Mouse (Mus musculus) heart, embryonic 13.5 days (tissue): Measurements from ENCODE around the gene Slc22a4. TPM values are rescaled to one million over a fixed set of nuclear protein-coding genes. Genes with fewer than 3 reads are reported as not detected.
"Not testable (repeated sequence)": the region's sequence is repeated elsewhere in the genome, so short reads cannot be mapped to it uniquely, and the experiment has no call there.

Source experiments
- ATAC-seq: fragments of 200-750 bp; cut with Nextera tagmentation; 2 replicates; pipeline ENCODE4 v1.8.0; 2017; ENCODE audit warnings: moderate TSS enrichment; ENCODE audit not compliant: insufficient number of reproducible peaks, low FRiP score, low TSS enrichment; ENCODE audit errors: extremely low read depth
- H3K27ac ChIP-seq: fragments of 300-500 bp; sonication (generic); replicated peaks from 2 replicates; pipeline ENCODE4 v1.5.1; 2015; ENCODE audit warnings: moderate library complexity, mild to moderate bottlenecking, inconsistent platforms
- H3K27me3 ChIP-seq: fragments of 300-500 bp; sonication (generic); replicated peaks from 2 replicates; pipeline ENCODE4 v1.6.1; 2015; ENCODE audit warnings: mild to moderate bottlenecking, inconsistent platforms
- H3K36me3 ChIP-seq: fragments of 300-500 bp; sonication (generic); 2 replicates; pipeline ENCODE4 v1.6.1; 2015; ENCODE audit warnings: mild to moderate bottlenecking, inconsistent platforms
- H3K4me1 ChIP-seq: fragments of 300-500 bp; sonication (generic); 2 replicates; pipeline ENCODE4 v1.6.1; 2015; ENCODE audit warnings: inconsistent platforms
- H3K4me2 ChIP-seq: fragments of 300-500 bp; sonication (generic); 2 replicates; pipeline ENCODE4 v1.6.1; 2015; ENCODE audit warnings: inconsistent platforms, mild to moderate bottlenecking, moderate library complexity
- H3K4me3 ChIP-seq: fragments of 300-500 bp; sonication (generic); 2 replicates; pipeline ENCODE4 v1.5.1; 2015; ENCODE audit warnings: moderate library complexity, mild to moderate bottlenecking, inconsistent platforms
- H3K9ac ChIP-seq: fragments of 300-500 bp; sonication (generic); 2 replicates; pipeline ENCODE4 v1.6.1; 2015; ENCODE audit warnings: inconsistent platforms, mild to moderate bottlenecking, moderate library complexity
- H3K9me3 ChIP-seq: fragments of 300-500 bp; sonication (generic); 2 replicates; pipeline ENCODE4 v1.6.1; 2016; ENCODE audit warnings: inconsistent platforms
- WGBS: fragments of 180-500 bp; shearing (Covaris S2); methylation state at CpG from one replicate; pipeline ENCODE4 v1.1.7; 2015; ENCODE audit warnings: mixed read lengths; 5-methylcytosine and 5-hydroxymethylcytosine counted together
- polyA plus RNA-seq: library from polyadenylated mRNA; unstranded; fragments of >200 nt; fragmentation: Nextera tagmentation; extraction: Ambion mirVana; gene quantifications from 2 replicates; pipeline ENCODE4 v1.2.1, GENCODE M21; 2015

Slc22a4 gene
- polyA plus RNA-seq, 1 experiment from 2014 or later = 2.3 TPM

- Histone ChIP-seq H3K27me3 (peaks cover 4% of the 10 kb centered on the region; the same call in 1 of the 2 replicates), H3K4me2 (no peak overlapping the region), H3K36me3 (no peaks in the 10 kb centered on the region), H3K9me3 (no peaks in the 10 kb centered on the region), H3K9ac (no peak overlapping the region), H3K27ac (no peak overlapping the region), H3K4me3 (no peak overlapping the region), H3K4me1 (no peaks in the 10 kb centered on the region)
- no peak for ATAC-seq
- WGBS = 69% methylated on average over 3 of the region's 3 CpGs
Measured at GRCm38 (mm10) chr11:54018893-54019732, 8.8 kb downstream of the Slc22a4 start.

DNA sequence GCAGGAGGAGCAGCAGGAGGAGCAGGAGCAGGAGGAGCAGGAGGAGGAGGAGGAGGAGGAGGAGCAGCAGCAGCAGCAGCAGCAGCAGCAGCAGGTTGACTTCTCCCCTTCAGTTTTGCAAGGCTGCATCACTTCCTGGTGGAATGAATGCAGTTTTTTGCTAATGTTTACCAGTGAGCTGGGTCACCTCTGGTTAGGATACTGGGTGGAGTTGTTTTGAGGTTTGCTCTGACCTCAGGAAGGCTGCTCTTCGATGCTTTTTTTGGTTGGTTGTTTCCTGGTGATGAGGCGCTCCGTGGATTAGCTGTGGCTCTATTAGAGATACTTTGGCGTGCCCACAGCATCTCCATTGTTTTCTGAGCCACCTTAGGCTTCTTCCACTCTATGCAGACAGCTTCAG, 10.3 kb downstream of the Slc22a4 start:
- WGBS = 71% methylated on average over 4 of the region's 4 CpGs
- Histone ChIP-seq H3K4me1 (no peaks in the 10 kb centered on the region), H3K9ac (no peak overlapping the region), H3K4me2 (no peak overlapping the region), H3K4me3 (no peak overlapping the region), H3K36me3 (no peaks in the 10 kb centered on the region), H3K27ac (no peak overlapping the region), H3K27me3 (no peaks in the 10 kb centered on the region; the same call in 1 of the 2 replicates), H3K9me3 (no peaks in the 10 kb centered on the region)
- ATAC-seq = no peak

GRCm38 (mm10) chr11:54016051-54016450, 11.8 kb downstream of the Slc22a4 start:
- Histone ChIP-seq H3K4me2 (no peak overlapping the region), H3K4me3 (no peak overlapping the region), H3K36me3 (no peaks in the 10 kb centered on the region), H3K4me1 (no peaks in the 10 kb centered on the region), H3K9ac (no peak overlapping the region), H3K27me3 (no peaks in the 10 kb centered on the region; the same call in 1 of the 2 replicates), H3K9me3 (no peaks in the 10 kb centered on the region), H3K27ac (no peak overlapping the region)
- ATAC-seq = no peak
- WGBS = 79% methylated on average over 8 of the region's 8 CpGs

GRCm38 (mm10) chr11:54012961-54013360, 14.9 kb downstream of the Slc22a4 start:
- ATAC-seq = no peak
- Histone ChIP-seq H3K27ac (no peak overlapping the region), H3K9ac (no peak overlapping the region), H3K36me3 (no peaks in the 10 kb centered on the region), H3K4me1 (no peaks in the 10 kb centered on the region), H3K4me2 (no peak overlapping the region), H3K27me3 (peaks cover 8% of the 10 kb centered on the region; the same call in 1 of the 2 replicates), H3K4me3 (no peak overlapping the region), H3K9me3 (no peaks in the 10 kb centered on the region)
- 83% methylated on average over 5 of the region's 5 CpGs for WGBS

DNA sequence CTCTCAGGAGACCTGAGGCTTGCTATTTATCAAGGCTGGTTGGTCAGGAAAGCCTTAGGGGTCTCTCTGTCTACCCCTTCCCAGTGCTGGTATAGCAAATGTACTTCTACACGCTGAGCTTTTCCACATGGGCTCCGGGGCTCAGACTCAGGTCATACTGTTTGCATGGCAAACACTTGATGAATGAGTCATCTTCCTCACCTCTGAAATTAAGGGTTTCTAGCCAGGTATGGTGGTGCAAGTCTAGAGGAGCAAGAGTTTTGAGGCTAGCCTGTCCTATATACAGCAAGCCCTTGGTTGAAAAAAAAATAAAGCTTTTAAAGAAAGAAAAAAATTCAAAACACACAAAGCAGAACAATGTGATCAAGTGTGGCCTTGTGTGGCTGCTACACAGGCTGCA, 16.6 kb downstream of the Slc22a4 start:
- H3K27ac ChIP-seq = no peak overlapping the region
- no peak for ATAC-seq
- H3K4me1 ChIP-seq = peaks cover 6% of the 10 kb centered on the region
- WGBS = 83% methylated on average over 2 of the region's 2 CpGs
- H3K9me3 ChIP-seq = no peaks in the 10 kb centered on the region
- H3K36me3 ChIP-seq = no peaks in the 10 kb centered on the region
- H3K9ac ChIP-seq = no peak overlapping the region
- no peak overlapping the region for H3K4me3 ChIP-seq
- H3K4me2 ChIP-seq = no peak overlapping the region
- peaks cover 8% of the 10 kb centered on the region; the same call in 1 of the 2 replicates for H3K27me3 ChIP-seq

GRCm38 (mm10) chr11:54008416-54008920, 19.4 kb downstream of the Slc22a4 start:
- Histone ChIP-seq H3K4me3 (no peak overlapping the region), H3K4me2 (no peak overlapping the region), H3K9me3 (no peaks in the 10 kb centered on the region), H3K4me1 (peaks cover 10% of the 10 kb centered on the region), H3K36me3 (no peaks in the 10 kb centered on the region), H3K27ac (no peak overlapping the region), H3K27me3 (peaks cover 8% of the 10 kb centered on the region; the same call in 1 of the 2 replicates), H3K9ac (no peak overlapping the region)
- no peak for ATAC-seq
- WGBS = 79% methylated on average over 10 of the region's 10 CpGs

GRCm38 (mm10) chr11:54007717-54008116, 20.2 kb downstream of the Slc22a4 start:
- 87% methylated on average over 11 of the region's 11 CpGs for WGBS
- ATAC-seq = no peak
- Histone ChIP-seq H3K4me2 (no peak overlapping the region), H3K27ac (no peak overlapping the region), H3K27me3 (peaks cover 8% of the 10 kb centered on the region; the same call in 1 of the 2 replicates), H3K4me1 (peaks cover 17% of the 10 kb centered on the region), H3K4me3 (no peak overlapping the region), H3K9ac (no peak overlapping the region), H3K36me3 (no peaks in the 10 kb centered on the region), H3K9me3 (no peaks in the 10 kb centered on the region)

DNA sequence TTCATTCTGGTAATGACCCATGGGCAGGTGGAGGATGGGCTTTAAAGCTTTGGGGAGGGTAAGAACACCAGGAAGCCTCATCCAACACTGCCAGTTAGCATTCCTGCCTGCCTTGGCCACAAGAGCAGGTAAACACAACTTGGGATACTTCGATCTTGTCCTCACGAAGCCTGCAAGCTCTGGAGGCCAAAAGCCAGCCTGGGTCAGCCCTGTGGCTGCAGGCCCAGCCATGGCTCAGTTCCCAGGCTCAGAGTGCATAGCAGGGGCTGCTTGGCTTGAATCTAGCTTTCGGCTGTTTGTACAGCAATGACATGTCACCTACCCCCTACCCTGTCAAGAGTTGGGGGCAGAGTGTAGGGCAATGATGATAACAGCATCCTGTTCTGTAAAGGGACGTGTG, 21.0 kb downstream of the Slc22a4 start:
- no peak for ATAC-seq
- WGBS = 66% methylated on average over 4 of the region's 4 CpGs
- no peaks in the 10 kb centered on the region for H3K36me3 ChIP-seq

DNA sequence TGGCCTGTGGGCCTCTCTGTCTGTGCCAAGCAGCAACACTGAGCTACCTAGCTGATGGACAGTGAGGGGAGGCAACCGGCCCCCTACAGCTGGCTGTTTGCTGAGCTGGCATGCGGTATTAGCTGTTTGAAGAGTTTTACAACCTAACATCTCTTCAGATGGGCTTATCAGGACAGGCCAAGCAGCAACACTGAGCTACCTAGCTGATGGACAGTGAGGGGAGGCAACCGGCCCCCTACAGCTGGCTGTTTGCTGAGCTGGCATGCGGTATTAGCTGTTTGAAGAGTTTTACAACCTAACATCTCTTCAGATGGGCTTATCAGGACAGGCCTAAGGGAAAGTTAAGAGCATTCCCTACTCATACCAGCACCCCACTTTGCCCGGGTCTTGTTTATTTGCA, 21.5 kb downstream of the Slc22a4 start:
- H3K36me3 ChIP-seq, H3K27ac ChIP-seq, H3K9me3 ChIP-seq, H3K4me3 ChIP-seq, H3K27me3 ChIP-seq, H3K9ac ChIP-seq: not testable (repeated sequence)
- WGBS = 37% methylated on average over 5 of the region's 5 CpGs
- 0 out of 2 replicates have a peak overlapping the region, but pooled peaks have one; percentile 39 for H3K4me2 ChIP-seq
- peak; percentile 49; the same call in 1 of the 2 replicates for ATAC-seq
- H3K4me1 ChIP-seq = peaks cover 20% of the 10 kb centered on the region

More for the DNA sequence above, 21.0 kb downstream of the Slc22a4 start:
- no peak overlapping the region for H3K4me3 ChIP-seq
- H3K27ac ChIP-seq = no peak overlapping the region
- peak overlapping the region; percentile 39 for H3K4me2 ChIP-seq
- peaks cover 20% of the 10 kb centered on the region for H3K4me1 ChIP-seq
- no peak overlapping the region for H3K9ac ChIP-seq
- no peaks in the 10 kb centered on the region for H3K9me3 ChIP-seq
- H3K27me3 ChIP-seq = peaks cover 8% of the 10 kb centered on the region; the same call in 1 of the 2 replicates

- Histone ChIP-seq H3K36me3 (no peaks in the 10 kb centered on the region), H3K9me3 (no peaks in the 10 kb centered on the region), H3K4me3 (no peak overlapping the region), H3K27ac (no peak overlapping the region; the same call in 1 of the 2 replicates), H3K4me1 (peaks cover 20% of the 10 kb centered on the region), H3K9ac (no peak overlapping the region), H3K27me3 (peaks cover 19% of the 10 kb centered on the region), H3K4me2 (peak overlapping the region; percentile 32)
- 70% methylated on average over 3 of the region's 3 CpGs for WGBS
- peak; percentile 73; the same call in 1 of the 2 replicates for ATAC-seq
Measured at GRCm38 (mm10) chr11:54004734-54005133, 23.2 kb downstream of the Slc22a4 start.

GRCm38 (mm10) chr11:54004221-54004620, 23.7 kb downstream of the Slc22a4 start:
- WGBS = 70% methylated on average over 9 of the region's 9 CpGs
- Histone ChIP-seq H3K27ac (no peak overlapping the region; the same call in 1 of the 2 replicates), H3K36me3 (no peaks in the 10 kb centered on the region), H3K9me3 (no peaks in the 10 kb centered on the region), H3K9ac (no peak overlapping the region), H3K27me3 (peaks cover 14% of the 10 kb centered on the region), H3K4me2 (peak overlapping the region; percentile 32), H3K4me1 (peaks cover 20% of the 10 kb centered on the region), H3K4me3 (no peak overlapping the region)
- ATAC-seq = no peak
